Mouse (Mus musculus) embryonic facial prominence, embryonic 14.5 days (tissue): ENCODE data around the gene Snx32. TPM values are rescaled to one million over a fixed set of nuclear protein-coding genes. Genes with fewer than 3 reads are reported as not detected.
"Not testable (repeated sequence)": the region's sequence is repeated elsewhere in the genome, so short reads cannot be mapped to it uniquely, and the experiment has no call there.

ENCODE experiments used
- ATAC-seq: fragments of 200-750 bp; cut with Nextera tagmentation; 2 replicates; pipeline ENCODE4 v1.8.0; 2017; ENCODE audit warnings: low read depth, moderate number of reproducible peaks, moderate TSS enrichment
- DNase-seq: peaks from one replicate; pipeline ENCODE4 v3.0.0-alpha.2; 2015; ENCODE audit warnings: low spot score
- H3K27ac ChIP-seq: fragments of 300-500 bp; sonication (generic); replicated peaks from 2 replicates; pipeline ENCODE4 v1.5.1; 2014; ENCODE audit warnings: low read depth, mild to moderate bottlenecking, low read length, moderate library complexity
- H3K27me3 ChIP-seq: fragments of 300-500 bp; sonication (generic); replicated peaks from 2 replicates; pipeline ENCODE4 v1.6.1; 2014; ENCODE audit warnings: low read length; ENCODE audit not compliant: control insufficient read depth, insufficient read depth
- H3K36me3 ChIP-seq: fragments of 300-500 bp; sonication (generic); 2 replicates; pipeline ENCODE4 v1.6.1; 2014; ENCODE audit warnings: low read length, mixed read lengths; ENCODE audit not compliant: control insufficient read depth, insufficient read depth
- H3K4me1 ChIP-seq: fragments of 300-500 bp; sonication (generic); 2 replicates; pipeline ENCODE4 v1.6.1; 2014; ENCODE audit warnings: antibody characterized with exemption, low read length; ENCODE audit not compliant: control insufficient read depth, insufficient read depth
- H3K4me2 ChIP-seq: fragments of 300-500 bp; sonication (generic); 2 replicates; pipeline ENCODE4 v1.6.1; 2014; ENCODE audit warnings: low read depth, mild to moderate bottlenecking, low read length, moderate library complexity, mixed read lengths
- H3K4me3 ChIP-seq: fragments of 300-500 bp; sonication (generic); 2 replicates; pipeline ENCODE4 v1.5.1; 2014; ENCODE audit warnings: low read depth, mild to moderate bottlenecking, low read length
- H3K9ac ChIP-seq: fragments of 300-500 bp; sonication (generic); 2 replicates; pipeline ENCODE4 v1.6.1; 2014; ENCODE audit warnings: low read depth, mild to moderate bottlenecking, low read length, moderate library complexity, mixed read lengths
- H3K9me3 ChIP-seq: fragments of 300-500 bp; sonication (generic); 2 replicates; pipeline ENCODE4 v1.6.1; 2016; ENCODE audit warnings: low read length; ENCODE audit not compliant: control insufficient read depth
- WGBS: fragments of 180-500 bp; shearing (Covaris S2); extraction: QIAGEN DNeasy Blood & Tissue Kit; methylation state at CpG from one replicate; pipeline ENCODE4 v1.1.7; 2014; 5-methylcytosine and 5-hydroxymethylcytosine counted together
- polyA plus RNA-seq: library from polyadenylated mRNA; unstranded; fragments of >200 nt; fragmentation: Nextera tagmentation; extraction: Ambion mirVana; gene quantifications from 2 replicates; pipeline ENCODE4 v1.2.1, GENCODE M21; 2014

The Snx32 gene
- polyA plus RNA-seq, 1 experiment from 2014 or later = 10.7 TPM

- peaks cover 59% of the 10 kb centered on the region for H3K36me3 ChIP-seq
- no peaks in the 10 kb centered on the region for H3K27me3 ChIP-seq
- WGBS = 81% methylated on average over 12 of the region's 12 CpGs
- no peak overlapping the region for H3K9ac ChIP-seq
- no peak for ATAC-seq
- H3K4me2 ChIP-seq = no peak overlapping the region
- no peaks in the 10 kb centered on the region; the same call in 1 of the 2 replicates for H3K4me1 ChIP-seq
- no peak for DNase-seq
- H3K9me3 ChIP-seq = no peaks in the 10 kb centered on the region
- no peak overlapping the region for H3K27ac ChIP-seq
- H3K4me3 ChIP-seq = no peak overlapping the region
These were observed 14.8 kb downstream of the Snx32 start for GRCm38 (mm10) chr19:5495353-5496051.

DNA sequence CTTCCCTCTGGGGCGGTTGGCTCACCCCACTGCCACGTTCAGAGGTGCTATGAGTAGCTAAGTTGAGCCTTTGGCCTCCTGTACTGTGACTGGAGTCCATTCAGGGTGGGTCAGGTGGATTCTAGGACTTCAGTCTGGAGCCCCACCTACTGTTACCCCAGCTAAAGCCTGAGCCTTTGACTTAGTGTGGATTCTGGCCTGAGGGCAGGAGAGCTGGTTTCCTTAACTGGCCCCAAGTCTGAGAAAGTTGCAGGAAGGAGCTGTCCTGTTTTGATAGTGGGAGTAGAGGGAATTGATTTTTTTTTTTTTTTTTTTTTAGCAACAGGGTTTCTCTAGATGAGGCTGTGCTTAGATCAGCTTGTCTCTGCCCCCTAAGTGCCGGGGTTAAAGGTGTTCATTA lies 16.0 kb downstream of the Snx32 start:
- H3K36me3 ChIP-seq = peaks cover 59% of the 10 kb centered on the region
- H3K27ac ChIP-seq = no peak overlapping the region
- no peak for ATAC-seq
- no peak for DNase-seq
- no peak overlapping the region for H3K4me3 ChIP-seq
- H3K4me2 ChIP-seq = no peak overlapping the region
- H3K4me1 ChIP-seq = no peaks in the 10 kb centered on the region; the same call in 1 of the 2 replicates
- H3K9me3 ChIP-seq = no peaks in the 10 kb centered on the region
- H3K27me3 ChIP-seq = no peaks in the 10 kb centered on the region
- WGBS = 88% methylated on average over 3 of the region's 3 CpGs
- no peak overlapping the region for H3K9ac ChIP-seq

DNA sequence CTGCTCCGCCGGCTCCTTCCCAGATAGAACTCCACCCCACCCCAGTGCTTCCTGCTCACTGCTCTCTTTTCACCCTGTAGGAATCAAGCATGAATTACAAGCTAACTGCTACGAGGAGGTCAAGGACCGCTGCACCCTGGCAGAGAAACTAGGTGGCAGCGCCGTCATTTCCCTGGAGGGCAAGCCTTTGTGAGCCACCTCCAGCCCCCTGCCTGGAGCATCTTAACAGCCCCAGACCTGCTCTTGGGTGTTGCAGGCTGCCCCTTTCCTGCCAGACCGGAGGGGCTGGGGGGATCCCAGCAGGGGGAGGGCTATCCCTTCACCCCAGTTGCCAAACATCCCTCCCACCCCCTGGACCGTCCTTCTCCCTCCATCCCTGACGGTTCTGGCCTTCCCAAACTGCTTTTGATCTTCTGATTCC lies 17.0 kb downstream of the Snx32 start:
- H3K27me3 ChIP-seq, DNase-seq, ATAC-seq, H3K4me3 ChIP-seq, H3K9ac ChIP-seq, H3K9me3 ChIP-seq, H3K4me2 ChIP-seq, H3K4me1 ChIP-seq, H3K27ac ChIP-seq: not testable (repeated sequence)
- H3K36me3 ChIP-seq = peaks cover 56% of the 10 kb centered on the region
- 73% methylated on average over 9 of the region's 9 CpGs for WGBS

DNA sequence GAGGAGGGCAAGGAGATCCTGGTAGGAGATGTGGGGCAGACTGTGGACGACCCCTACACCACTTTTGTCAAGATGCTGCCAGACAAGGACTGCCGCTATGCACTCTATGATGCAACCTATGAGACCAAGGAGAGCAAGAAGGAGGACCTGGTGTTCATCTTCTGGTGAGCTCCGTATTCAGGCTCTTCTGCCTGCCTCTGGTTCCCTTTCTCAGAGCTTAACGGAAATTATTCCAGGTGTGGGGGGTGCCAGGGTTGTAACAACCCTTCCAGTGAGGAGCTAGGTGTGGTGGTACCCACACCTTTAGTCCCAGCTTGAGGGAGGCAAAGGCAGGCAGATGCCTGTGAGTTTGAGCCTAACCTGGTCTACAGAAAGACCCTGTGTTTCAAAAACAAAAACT lies 17.7 kb downstream of the Snx32 start:
- no peaks in the 10 kb centered on the region for H3K27me3 ChIP-seq
- peaks cover 54% of the 10 kb centered on the region for H3K36me3 ChIP-seq
- ATAC-seq (no peak), DNase-seq (no peak)
- H3K4me1 ChIP-seq = peaks cover 3% of the 10 kb centered on the region; the same call in 1 of the 2 replicates
- no peak overlapping the region for H3K4me3 ChIP-seq
- no peak overlapping the region for H3K27ac ChIP-seq
- no peak overlapping the region for H3K4me2 ChIP-seq
- H3K9me3 ChIP-seq = no peaks in the 10 kb centered on the region
- WGBS = 81% methylated on average over 4 of the region's 4 CpGs
- no peak overlapping the region for H3K9ac ChIP-seq

- Histone ChIP-seq H3K27ac (peak overlapping the region; percentile 98), H3K4me3 (peak overlapping the region; percentile 93), H3K9ac (peak overlapping the region; percentile 96), H3K4me2 (peak overlapping the region; percentile 73), H3K36me3 (peaks cover 43% of the 10 kb centered on the region), H3K4me1 (peaks cover 12% of the 10 kb centered on the region), H3K9me3 (no peaks in the 10 kb centered on the region), H3K27me3 (no peaks in the 10 kb centered on the region)
- DNase-seq (peak; percentile 88), ATAC-seq (peak; percentile 6; the same call in 1 of the 2 replicates)
- under 1% methylated on average over 42 of the region's 59 CpGs for WGBS
These were observed 19.2 kb downstream of the Snx32 start for GRCm38 (mm10) chr19:5490898-5491708.

GRCm38 (mm10) chr19:5490313-5490897 lies 19.9 kb downstream of the Snx32 start, which contains the start of gene Cfl1:
Gene Cfl1 (plus strand): TSS chr19:5490455.
- peak; percentile 98 for DNase-seq
- Histone ChIP-seq H3K9ac (peak within 1 kb of the TSS; percentile 96), H3K4me3 (peak within 1 kb of the TSS; percentile 93), H3K4me1 (peaks cover 12% of the 10 kb centered on the region), H3K4me2 (peak within 1 kb of the TSS; percentile 73), H3K27me3 (no peaks in the 10 kb centered on the region), H3K9me3 (no peaks in the 10 kb centered on the region), H3K27ac (peak within 1 kb of the TSS; percentile 98), H3K36me3 (peaks cover 43% of the 10 kb centered on the region)
- ATAC-seq = peak; percentile 69
- under 1% methylated on average over 44 of the region's 62 CpGs for WGBS

GRCm38 (mm10) chr19:5489721-5490120 lies 20.6 kb downstream of the Snx32 start:
- Histone ChIP-seq H3K9ac (0 out of 2 replicates have a peak overlapping the region, but pooled peaks have one; percentile 96), H3K4me3 (peak overlapping the region; percentile 93), H3K27ac (peak overlapping the region; percentile 98), H3K4me2 (peak overlapping the region; percentile 73), H3K4me1 (peaks cover 12% of the 10 kb centered on the region), H3K36me3 (peaks cover 45% of the 10 kb centered on the region)
- ATAC-seq, H3K27me3 ChIP-seq, H3K9me3 ChIP-seq, DNase-seq: not testable (repeated sequence)
- 47% methylated on average over 10 of the region's 10 CpGs for WGBS

DNA sequence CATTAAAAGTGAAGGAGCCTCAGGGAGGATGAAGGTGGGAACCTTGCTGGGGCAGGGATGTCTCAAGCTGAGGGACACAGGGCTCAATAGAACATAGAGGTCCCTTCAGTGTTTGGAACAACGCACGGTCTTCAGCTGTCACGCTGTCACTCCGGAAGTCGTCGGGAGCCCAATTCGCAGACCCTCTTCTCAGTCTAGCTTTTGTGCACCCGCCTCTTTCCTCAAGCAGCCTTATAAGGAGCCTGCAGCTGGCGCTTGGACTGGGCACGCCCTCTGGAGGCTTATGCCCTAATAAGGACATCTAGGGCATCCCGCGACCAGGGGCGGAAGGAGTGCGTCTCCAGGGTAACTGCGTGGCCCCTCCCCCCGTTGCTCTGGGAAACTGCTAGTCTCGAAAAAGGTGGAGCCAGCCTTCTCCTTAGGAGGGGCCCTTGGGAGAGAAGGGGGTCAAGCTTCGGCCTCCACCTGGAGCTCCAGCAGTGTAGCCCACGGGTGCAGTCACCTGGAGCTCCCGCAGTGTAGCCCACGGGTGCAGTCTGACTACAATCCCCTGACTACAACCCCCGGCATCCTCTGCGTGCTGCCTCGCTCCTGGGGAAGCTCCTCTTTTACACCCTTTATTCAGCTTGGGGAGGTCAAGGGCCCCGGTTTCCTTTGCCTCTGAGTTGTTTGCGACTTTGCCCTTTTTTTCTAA lies 21.3 kb downstream of the Snx32 start:
- peaks cover 44% of the 10 kb centered on the region for H3K36me3 ChIP-seq
- no peaks in the 10 kb centered on the region for H3K27me3 ChIP-seq
- WGBS = 0% methylated on average over 24 of the region's 26 CpGs
- peaks cover 12% of the 10 kb centered on the region for H3K4me1 ChIP-seq
- no peaks in the 10 kb centered on the region for H3K9me3 ChIP-seq
- DNase-seq (peak; percentile 99), ATAC-seq (peak; percentile 83)
- H3K9ac ChIP-seq = peak overlapping the region; percentile 68
- peak overlapping the region; percentile 98 for H3K27ac ChIP-seq
- H3K4me2 ChIP-seq = peak overlapping the region; percentile 73
- H3K4me3 ChIP-seq = peak overlapping the region; percentile 55
